Mouse (Mus musculus) limb, embryonic 10.5 days (tissue): ENCODE measurements around the gene Vopp1. TPM values are rescaled to one million over a fixed set of nuclear protein-coding genes. Genes with fewer than 3 reads are reported as not detected.
"Not testable (repeated sequence)": the region's sequence is repeated elsewhere in the genome, so short reads cannot be mapped to it uniquely, and the experiment has no call there.

Source experiments
- DNase-seq: peaks from one replicate; pipeline ENCODE4 v3.0.0-alpha.2; 2017; ENCODE audit warnings: low spot score
- H3K27ac ChIP-seq: fragments of 300-500 bp; sonication (generic); 2 replicates; pipeline ENCODE4 v1.5.1; 2016; ENCODE audit warnings: mild to moderate bottlenecking
- H3K27me3 ChIP-seq: fragments of 300-500 bp; sonication (generic); 2 replicates; pipeline ENCODE4 v1.6.1; 2016; ENCODE audit warnings: low read depth, mild to moderate bottlenecking; ENCODE audit not compliant: poor library complexity, severe bottlenecking
- H3K36me3 ChIP-seq: fragments of 300-500 bp; sonication (generic); 2 replicates; pipeline ENCODE4 v1.6.1; 2016; ENCODE audit warnings: mild to moderate bottlenecking, moderate library complexity
- H3K4me1 ChIP-seq: fragments of 300-500 bp; sonication (generic); 2 replicates; pipeline ENCODE4 v1.6.1; 2016
- H3K4me3 ChIP-seq: fragments of 300-500 bp; sonication (generic); 2 replicates; pipeline ENCODE4 v1.5.1; 2016; ENCODE audit warnings: mild to moderate bottlenecking, moderate library complexity
- H3K9me3 ChIP-seq: fragments of 300-500 bp; sonication (generic); replicated peaks from 2 replicates; pipeline ENCODE4 v1.6.1; 2016; ENCODE audit warnings: mild to moderate bottlenecking
- WGBS: fragments of 180-500 bp; shearing (Covaris S2); methylation state at CpG from one replicate; pipeline ENCODE4 v1.1.7; 2016; 5-methylcytosine and 5-hydroxymethylcytosine counted together
- polyA plus RNA-seq: library from polyadenylated mRNA; unstranded; fragments of >200 nt; fragmentation: Nextera tagmentation; extraction: Ambion mirVana; gene quantifications from 2 replicates; pipeline ENCODE4 v1.2.1, GENCODE M21; 2016

The Vopp1 gene
- polyA plus RNA-seq, result 51.7 and 60.3 TPM in 2 replicates

GRCm38 (mm10) chr6:57824422-57825258, at the start of gene Vopp1:
Gene Vopp1, minus strand, starts transcription at chr6:57825159.
- Histone ChIP-seq H3K36me3 (peaks cover 8% of the 10 kb centered on the region), H3K9me3 (no peaks in the 10 kb centered on the region), H3K27ac (peak within 1 kb of the TSS; percentile 99), H3K27me3 (no peaks in the 10 kb centered on the region), H3K4me3 (peak within 1 kb of the TSS; percentile 92), H3K4me1 (peaks cover 11% of the 10 kb centered on the region)
- WGBS, result under 1% methylated on average over 84 of the region's 87 CpGs
- peak; percentile 80 for DNase-seq

DNA sequence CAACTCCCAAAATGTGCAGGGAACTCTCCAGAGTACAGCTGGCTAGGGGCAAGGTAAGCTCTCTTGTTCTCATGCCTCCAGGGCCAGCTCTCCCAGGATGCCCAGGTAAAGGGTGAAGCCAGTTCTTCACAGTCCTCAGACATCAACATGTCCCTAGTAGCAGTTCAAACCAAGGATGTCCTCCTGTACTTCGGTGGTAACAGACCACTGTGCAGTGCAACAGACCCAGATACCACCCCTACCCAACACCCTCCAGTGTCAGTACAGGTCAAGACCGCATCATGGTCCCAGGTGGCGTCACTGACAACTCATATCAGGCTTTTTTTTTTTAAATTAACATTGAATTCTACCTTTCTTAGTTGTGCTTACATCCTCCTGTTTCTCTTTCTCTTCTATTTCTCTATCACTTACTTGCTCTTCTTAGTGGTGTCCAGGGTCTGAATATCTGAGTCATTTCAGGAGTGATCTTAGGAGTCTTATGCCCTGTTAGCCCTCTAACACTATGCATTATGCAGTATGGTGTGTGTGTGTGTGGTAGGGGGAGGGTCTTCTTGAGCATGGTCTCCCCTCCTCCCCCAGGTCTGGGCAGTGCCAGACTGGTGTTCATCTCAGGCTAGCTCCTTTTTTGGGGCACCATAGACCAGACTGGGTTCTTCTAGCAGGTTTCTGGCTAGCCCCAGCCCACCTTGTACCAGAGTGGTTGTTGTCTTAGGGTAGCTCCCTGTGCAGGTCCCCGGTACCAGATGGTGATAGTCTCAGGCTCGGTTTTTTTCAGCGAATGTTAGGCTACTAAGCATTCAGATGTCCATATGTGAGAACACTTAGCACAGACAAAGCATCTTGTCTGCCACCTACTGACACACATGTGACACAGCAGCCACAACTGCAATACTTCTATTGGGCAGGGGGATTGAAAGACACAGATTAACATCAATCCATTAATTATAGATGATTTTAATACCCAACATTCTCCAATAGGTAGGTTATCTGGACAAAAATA, 34.4 kb upstream of the Vopp1 start:
- Histone ChIP-seq H3K27ac (no peak overlapping the region), H3K36me3 (no peaks in the 10 kb centered on the region), H3K4me3 (no peak overlapping the region), H3K4me1 (no peaks in the 10 kb centered on the region), H3K9me3 (no peaks in the 10 kb centered on the region), H3K27me3 (no peaks in the 10 kb centered on the region)
- 53% methylated on average over 6 of the region's 6 CpGs for WGBS
- DNase-seq, result peak; percentile 32

GRCm38 (mm10) chr6:57851177-57851576, 26.2 kb upstream of the Vopp1 start:
- not testable (repeated sequence) for DNase-seq, H3K4me1 ChIP-seq
- 94% methylated on average over 5 of the region's 5 CpGs for WGBS

GRCm38 (mm10) chr6:57850286-57850685, 25.3 kb upstream of the Vopp1 start, which contains the start of gene Vmn1r21:
Gene Vmn1r21, minus strand, starts transcription at chr6:57850343.
- 71% methylated on average over 1 of the region's 1 CpGs for WGBS
- no peaks in the 10 kb centered on the region for H3K4me1 ChIP-seq
- no peaks in the 10 kb centered on the region for H3K36me3 ChIP-seq
- no peaks in the 10 kb centered on the region for H3K9me3 ChIP-seq
- no peak within 1 kb of the TSS for H3K27ac ChIP-seq
- no peaks in the 10 kb centered on the region for H3K27me3 ChIP-seq
- DNase-seq, result no peak
- H3K4me3 ChIP-seq, result no peak within 1 kb of the TSS

More at GRCm38 (mm10) chr6:57851177-57851576, 26.2 kb upstream of the Vopp1 start:
- H3K36me3 ChIP-seq, H3K9me3 ChIP-seq, H3K4me3 ChIP-seq, H3K27me3 ChIP-seq, H3K27ac ChIP-seq: not testable (repeated sequence)

- Histone ChIP-seq H3K4me1 (no peaks in the 10 kb centered on the region), H3K27me3 (no peaks in the 10 kb centered on the region), H3K4me3 (no peak overlapping the region), H3K27ac (no peak overlapping the region), H3K36me3 (no peaks in the 10 kb centered on the region), H3K9me3 (no peaks in the 10 kb centered on the region)
- no peak for DNase-seq
- WGBS, result 82% methylated on average over 2 of the region's 2 CpGs
Measured at GRCm38 (mm10) chr6:57839693-57840408, 14.9 kb upstream of the Vopp1 start.

DNA sequence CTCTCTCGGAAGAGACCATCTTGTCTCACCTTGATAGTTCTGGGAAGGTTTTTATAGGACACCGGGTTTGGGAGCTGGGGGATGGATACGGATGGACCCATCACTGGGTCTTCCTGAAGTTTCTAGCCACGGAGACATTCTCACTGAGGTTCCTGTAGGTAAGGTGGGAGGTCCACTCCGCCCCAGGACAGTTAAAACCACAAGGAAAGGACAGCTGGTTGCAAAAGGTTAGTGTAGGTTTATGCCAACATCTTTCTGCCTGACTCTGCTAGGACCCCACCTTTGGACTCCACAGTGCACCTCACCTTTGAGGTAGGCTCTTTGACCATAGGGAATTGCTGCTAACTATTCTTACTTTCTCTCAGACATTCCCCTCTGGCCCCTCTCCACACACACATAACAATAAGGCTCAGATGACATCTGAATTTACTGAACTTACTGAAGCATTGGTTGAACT, 328 bp upstream of the Vopp1 start:
- peak overlapping the region; percentile 92 for H3K4me3 ChIP-seq
- H3K27me3 ChIP-seq, result no peaks in the 10 kb centered on the region
- H3K27ac ChIP-seq, result peak overlapping the region; percentile 99
- peaks cover 11% of the 10 kb centered on the region for H3K4me1 ChIP-seq
- peaks cover 8% of the 10 kb centered on the region for H3K36me3 ChIP-seq
- H3K9me3 ChIP-seq, result no peaks in the 10 kb centered on the region
- no peak for DNase-seq
- WGBS, result 10% methylated on average over 5 of the region's 5 CpGs

- DNase-seq, result no peak
- peaks cover 8% of the 10 kb centered on the region for H3K36me3 ChIP-seq
- H3K27ac ChIP-seq, result 0 out of 2 replicates have a peak overlapping the region, but pooled peaks have one; percentile 53
- no peaks in the 10 kb centered on the region for H3K27me3 ChIP-seq
- peak overlapping the region; percentile 92 for H3K4me3 ChIP-seq
- H3K9me3 ChIP-seq, result no peaks in the 10 kb centered on the region
- H3K4me1 ChIP-seq, result peaks cover 11% of the 10 kb centered on the region
- WGBS, result 49% methylated on average over 3 of the region's 3 CpGs
Measured at GRCm38 (mm10) chr6:57823461-57823860, 1.5 kb downstream of the Vopp1 start.

DNA sequence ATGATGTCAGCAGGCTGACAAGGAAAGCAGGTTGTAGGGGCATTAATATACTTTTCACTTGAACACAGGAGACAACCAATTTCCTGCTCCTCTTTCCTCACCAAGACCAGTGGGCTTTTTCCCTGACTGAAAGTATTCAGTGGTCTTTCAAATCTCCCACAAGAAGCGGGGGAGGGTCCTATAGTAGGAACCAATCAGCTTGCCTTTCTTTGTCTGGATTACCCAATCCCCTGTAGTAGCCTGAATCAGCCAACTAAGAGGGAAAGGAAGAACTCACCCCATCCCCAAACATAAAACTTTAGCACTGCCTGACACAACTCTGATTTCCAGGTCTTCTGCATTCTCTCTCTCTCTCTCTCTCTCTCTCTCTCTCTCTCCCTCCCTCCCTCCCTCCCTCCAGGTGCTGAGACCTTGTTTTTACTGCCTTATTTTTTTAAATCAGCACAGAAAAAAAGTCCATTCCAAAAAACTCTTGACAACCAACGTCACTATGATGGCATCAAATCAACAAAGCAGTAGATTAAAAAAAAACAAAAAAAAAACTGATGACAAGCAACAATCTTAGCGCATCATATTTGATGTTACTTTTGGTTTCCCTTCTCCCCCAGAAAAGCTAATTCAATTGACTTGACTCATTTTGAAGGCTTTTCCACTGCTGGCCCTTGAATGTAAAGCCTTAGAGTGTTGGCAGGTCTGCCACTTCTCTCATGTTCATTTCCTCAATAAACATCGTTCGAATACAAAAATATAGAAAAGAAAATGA, 2.1 kb downstream of the Vopp1 start:
- DNase-seq, result peak; percentile 37
- Histone ChIP-seq H3K27ac (peak overlapping the region; percentile 53; the same call in 1 of the 2 replicates), H3K4me3 (peak overlapping the region; percentile 92), H3K27me3 (no peaks in the 10 kb centered on the region), H3K9me3 (no peaks in the 10 kb centered on the region), H3K36me3 (peaks cover 8% of the 10 kb centered on the region), H3K4me1 (peaks cover 11% of the 10 kb centered on the region)
- 80% methylated on average over 5 of the region's 5 CpGs for WGBS

DNA sequence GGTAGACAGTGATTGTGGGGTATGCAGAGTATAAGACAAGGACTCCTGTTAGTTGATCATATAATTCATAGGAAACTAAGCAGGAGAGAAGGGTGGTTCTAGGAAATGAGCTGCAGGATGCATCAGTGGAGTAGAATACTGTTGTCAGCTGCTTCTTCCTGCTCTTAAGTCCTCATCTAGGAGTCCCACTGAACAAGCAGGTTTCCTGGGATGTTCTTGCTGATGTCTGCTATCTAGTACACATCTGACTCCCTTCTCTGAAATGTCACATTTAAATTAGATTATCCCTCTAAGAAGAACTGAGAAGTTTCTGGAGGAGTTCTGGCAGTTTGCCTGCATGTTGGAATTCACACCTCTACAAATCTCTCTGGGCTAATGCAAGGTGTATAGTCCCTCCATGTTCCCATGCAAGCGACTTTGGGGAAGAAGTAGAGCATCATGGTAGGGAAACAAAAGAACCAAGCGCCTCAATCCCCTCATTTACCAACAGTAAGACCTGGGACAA, 10.5 kb downstream of the Vopp1 start:
- Histone ChIP-seq H3K27ac (no peak overlapping the region), H3K9me3 (no peaks in the 10 kb centered on the region), H3K4me1 (no peaks in the 10 kb centered on the region), H3K27me3 (no peaks in the 10 kb centered on the region), H3K36me3 (no peaks in the 10 kb centered on the region), H3K4me3 (no peak overlapping the region)
- DNase-seq, result no peak
- WGBS, result 82% methylated on average over 2 of the region's 2 CpGs

DNA sequence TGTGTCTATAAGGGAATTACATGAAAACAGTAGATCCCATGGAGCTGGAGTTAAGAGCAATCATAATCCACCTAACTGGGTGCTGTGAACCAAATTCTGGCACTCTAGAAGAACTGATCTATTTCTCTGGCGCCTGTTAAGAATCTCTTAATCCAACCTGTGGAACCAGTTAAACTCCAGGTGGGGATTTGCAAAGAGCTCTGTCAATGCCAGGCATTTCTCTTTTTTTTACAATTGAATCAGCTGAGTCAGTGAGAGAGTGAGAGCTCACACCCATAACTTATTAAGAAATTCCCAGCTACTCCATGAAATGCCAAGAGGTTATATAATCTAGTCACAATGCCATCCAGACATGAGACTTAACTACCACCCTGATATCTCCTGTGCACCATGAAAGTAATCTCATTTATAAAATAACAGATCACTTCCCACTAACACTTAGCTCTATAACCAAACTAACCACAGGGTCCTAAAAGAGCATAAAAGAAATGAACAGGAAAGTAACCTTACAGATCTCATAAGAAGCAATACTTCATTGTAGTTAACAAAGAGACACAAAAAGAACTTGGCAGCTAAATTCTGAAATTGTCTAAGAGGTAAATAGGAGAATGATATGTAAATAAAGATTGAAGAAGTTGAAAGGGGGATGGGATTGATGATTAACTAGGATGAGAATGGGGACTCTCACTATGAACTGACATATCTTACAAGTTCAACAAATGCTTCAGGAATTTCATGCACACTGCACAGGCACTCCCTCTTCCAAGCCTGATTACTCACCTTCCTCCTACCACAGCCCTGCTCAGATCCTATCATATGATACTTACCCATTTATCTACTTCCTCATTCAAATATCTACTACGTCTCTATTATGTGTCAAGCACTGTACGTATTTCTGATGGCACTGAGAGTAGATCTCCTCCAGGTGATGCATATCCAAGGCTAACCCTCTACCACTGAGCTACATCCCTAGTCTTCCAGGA, 12.9 kb downstream of the Vopp1 start:
- H3K27ac ChIP-seq, result no peak overlapping the region
- no peaks in the 10 kb centered on the region for H3K4me1 ChIP-seq
- H3K36me3 ChIP-seq, result peaks cover 14% of the 10 kb centered on the region
- WGBS, result 87% methylated on average over 3 of the region's 3 CpGs
- DNase-seq, result no peak
- no peaks in the 10 kb centered on the region for H3K27me3 ChIP-seq
- no peaks in the 10 kb centered on the region for H3K9me3 ChIP-seq
- H3K4me3 ChIP-seq, result no peak overlapping the region
